Mouse (Mus musculus): ENCODE measurements around the gene Slc36a3.

Slc36a3 gene

GRCm38 (mm10) chr11:55077331-55078231 lies 73.9 kb downstream of the Slc36a3 start, which contains the start of gene Ccdc69:
Gene Ccdc69, minus strand, starts transcription at chr11:55078131.
- DNase-seq (ENCODE audit: extremely low read depth, low read depth, low spot score) = no peak

GRCm38 (mm10) chr11:55076234-55076633 lies 75.3 kb downstream of the Slc36a3 start:
- DNase-seq (ENCODE audit: extremely low read depth, low read depth, low spot score) = no peak

DNA sequence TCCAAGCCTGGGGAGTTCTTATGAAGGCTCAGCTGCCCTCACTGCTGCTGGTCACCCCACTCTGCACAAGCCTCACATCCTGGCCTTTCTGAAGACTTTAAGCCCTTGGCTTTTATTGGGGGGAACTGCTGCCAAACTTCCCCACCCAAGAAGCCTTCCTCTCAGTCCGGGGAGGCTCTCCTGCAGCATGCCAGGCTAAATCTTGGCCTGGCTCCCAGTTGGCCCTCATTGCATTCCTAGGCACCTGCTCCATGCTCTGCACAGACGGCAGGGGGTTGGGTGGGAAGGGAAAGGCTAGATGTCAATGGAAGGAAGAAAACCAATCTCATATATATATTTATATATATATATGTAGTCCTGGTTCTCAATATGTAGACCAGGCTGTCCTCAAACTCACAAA lies 75.9 kb downstream of the Slc36a3 start:
- no peak for DNase-seq (ENCODE audit: extremely low read depth, low read depth, low spot score)

Data from fat pad, adult 2 months (tissue).